Mouse (Mus musculus) right cerebral cortex, adult 2 months (tissue): ENCODE measurements around the gene Dkk3.
"Not testable (repeated sequence)": the region's sequence is repeated elsewhere in the genome, so short reads cannot be mapped to it uniquely, and the experiment has no call there.

Experiments
- DNase-seq, 2 experiments: peaks; one replicate each; pipeline ENCODE4 v3.0.0; 2021 to 2022; ENCODE audit warnings: low spot score in 2 of 2

The Dkk3 gene

GRCm38 (mm10) chr7:112130660-112131059 is 28.2 kb downstream of the Dkk3 start:
- DNase-seq = no peak

DNA sequence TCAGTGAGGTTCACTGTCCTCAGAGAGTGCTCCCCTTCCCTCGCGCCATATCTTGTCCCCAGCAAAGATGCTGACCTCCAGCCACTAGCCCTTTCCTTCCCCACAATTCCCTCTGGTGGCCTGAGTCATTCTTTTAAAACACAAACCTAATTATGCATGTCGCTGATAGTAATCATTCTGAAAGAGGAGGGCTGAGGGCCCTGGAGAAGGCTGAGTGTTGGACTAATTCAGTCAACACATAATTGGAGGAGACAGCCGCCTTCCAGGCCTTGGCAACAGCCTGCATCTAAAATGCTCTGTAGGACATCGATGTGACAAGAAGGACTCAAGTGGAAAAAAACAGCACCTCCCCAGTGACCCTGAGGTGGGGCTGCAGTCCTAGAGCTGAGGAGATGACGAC is 29.0 kb downstream of the Dkk3 start:
- DNase-seq = no peak

DNA sequence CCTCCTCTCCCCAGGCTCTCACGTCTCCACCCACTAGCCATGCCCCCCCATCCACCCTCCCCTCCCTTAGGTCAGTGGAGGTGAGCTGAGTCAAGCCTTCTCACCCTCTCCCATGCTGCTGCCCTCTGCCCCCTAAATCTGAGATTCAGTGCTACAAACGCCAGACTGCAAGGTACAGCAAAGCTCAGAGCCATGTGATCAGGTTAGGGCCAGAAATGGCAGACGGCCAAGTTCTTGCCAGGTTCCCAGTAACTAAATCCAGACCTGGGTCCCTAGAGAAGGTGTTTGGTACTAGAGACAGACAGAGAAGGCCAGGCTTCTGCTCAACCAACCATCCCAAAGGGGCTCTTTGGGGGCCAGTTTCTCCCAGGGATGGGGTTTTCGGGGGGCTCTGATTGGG is 30.0 kb downstream of the Dkk3 start:
- DNase-seq = no peak

DNA sequence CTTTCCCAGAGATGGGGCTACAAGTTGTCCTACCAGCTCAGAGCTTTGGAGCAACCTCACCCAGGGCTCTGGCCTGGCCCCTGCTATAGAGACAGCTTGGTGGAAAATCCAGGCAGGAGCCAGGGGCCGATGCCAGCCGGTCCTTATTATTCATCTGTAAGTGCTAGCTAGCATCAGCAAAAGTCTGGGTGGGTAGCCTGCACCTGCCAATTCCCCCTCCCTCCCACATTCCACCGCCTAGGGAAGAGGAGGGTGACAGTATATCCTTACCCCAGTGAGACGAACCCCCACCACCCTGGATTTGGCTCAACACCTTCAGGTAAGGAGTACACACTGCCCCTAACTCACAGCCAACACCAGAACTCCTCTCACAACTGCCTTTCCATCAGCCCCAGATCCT is 30.9 kb downstream of the Dkk3 start:
- no peak for DNase-seq

GRCm38 (mm10) chr7:112127085-112127637 is 31.7 kb downstream of the Dkk3 start:
- DNase-seq = no peak

DNA sequence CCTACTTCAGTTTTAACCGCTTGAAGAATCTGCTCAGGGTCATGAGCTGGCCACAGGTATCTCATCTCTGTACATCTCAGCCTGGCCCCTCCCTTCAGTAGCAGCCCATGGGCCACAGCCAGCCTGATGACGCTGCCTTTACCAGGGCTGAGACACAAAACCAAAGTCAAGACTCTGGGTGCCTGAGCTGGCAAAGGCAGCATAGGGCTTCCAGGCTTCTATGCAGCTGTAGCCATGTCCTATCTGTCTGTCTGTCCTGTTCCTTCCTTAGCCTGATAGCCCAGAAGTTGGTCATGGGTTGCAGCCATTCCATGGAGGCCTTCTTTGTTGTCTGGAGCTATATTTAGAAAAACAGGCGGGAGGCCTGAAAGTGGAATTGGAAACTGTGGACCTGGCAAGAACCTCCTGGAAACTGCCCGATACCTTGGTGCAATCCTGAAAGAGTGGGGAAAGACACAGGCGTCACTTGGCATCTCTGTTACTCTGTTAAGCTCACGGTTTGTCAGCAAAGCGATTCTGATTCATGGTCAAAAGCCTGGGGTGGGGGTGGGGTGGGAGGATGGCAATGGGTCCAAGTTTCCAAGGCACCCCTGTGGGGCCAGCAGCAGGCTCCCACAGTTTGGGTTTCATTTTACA is 33.1 kb downstream of the Dkk3 start:
- no peak for DNase-seq

DNA sequence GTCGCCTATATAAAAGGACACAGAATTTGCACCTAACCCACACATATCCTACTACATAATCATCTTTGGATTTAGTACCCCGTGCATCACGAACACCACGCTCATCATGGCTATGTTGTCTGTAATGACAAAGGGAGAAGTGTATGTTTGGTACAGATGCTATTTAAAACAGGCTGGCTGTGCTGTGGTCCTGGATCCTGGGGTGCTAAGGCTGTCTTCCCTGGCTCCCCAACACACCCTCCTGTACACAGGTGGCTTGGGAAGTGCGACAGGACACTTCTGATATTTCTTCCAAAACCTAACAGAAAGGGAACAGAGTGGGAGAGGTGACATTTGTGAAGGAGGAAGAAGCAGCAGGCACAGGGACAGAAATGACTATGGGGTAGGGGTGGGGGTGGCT is 35.2 kb downstream of the Dkk3 start:
- peak; percentile 64 to 70 for DNase-seq

DNA sequence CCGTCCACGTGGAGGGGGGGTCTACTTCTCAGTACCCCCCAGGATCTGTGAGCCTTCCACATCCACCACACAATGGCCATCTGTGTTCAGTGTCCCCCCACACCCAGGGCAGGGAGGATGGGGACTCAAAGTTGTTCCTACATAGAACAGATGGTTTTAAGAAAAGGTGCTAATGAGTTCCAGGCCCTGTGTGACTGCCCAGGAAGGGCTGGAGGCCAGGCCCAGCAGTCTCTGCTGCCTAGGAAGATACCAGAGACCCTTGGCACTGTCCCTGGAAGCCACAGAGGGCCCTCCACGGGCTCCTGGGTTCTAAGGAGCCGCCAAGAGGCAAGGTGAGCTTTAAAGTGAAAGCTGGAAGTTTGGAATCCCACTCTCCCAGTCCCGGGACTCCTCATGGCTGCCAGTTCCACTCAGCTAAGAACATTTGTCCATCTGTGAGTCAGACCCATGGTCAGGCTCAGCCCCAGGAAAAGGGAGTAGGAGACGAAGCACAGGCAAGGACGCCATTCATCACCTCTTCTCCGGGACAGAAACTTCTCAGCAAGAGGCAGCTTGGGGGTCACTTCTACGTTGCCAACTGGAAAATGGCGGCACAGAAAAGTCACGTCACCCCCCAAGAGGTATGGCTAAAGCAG is 36.9 kb downstream of the Dkk3 start:
- no peak for DNase-seq

- no peak for DNase-seq
Observed at GRCm38 (mm10) chr7:112120861-112121810, 37.7 kb downstream of the Dkk3 start.

GRCm38 (mm10) chr7:112119248-112119647 is 39.6 kb downstream of the Dkk3 start:
- no peak for DNase-seq

- no peak for DNase-seq
Observed at GRCm38 (mm10) chr7:112118086-112118485, 40.8 kb downstream of the Dkk3 start.

DNA sequence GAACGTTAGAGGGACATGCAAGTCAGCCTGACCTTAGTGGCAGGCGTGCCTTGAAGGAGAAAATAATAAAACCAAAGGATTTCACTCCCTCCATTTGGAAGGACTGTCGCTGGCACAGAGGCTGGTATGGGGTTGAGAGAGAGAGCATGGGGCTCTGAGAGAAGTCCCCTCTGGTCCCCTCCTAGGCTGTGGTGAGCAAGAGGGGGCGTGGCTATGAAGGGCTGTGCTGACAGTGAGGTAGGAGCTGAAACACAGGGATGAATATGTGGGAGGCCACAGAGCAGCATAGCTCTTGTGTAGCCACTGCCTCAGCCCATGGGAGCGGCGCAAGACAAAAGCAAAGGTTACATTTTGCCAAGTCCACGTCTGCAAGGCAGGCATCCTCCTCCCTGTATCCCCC is 41.4 kb downstream of the Dkk3 start:
- no peak for DNase-seq

GRCm38 (mm10) chr7:112110638-112111372 is 48.1 kb downstream of the Dkk3 start:
- no peak for DNase-seq

DNA sequence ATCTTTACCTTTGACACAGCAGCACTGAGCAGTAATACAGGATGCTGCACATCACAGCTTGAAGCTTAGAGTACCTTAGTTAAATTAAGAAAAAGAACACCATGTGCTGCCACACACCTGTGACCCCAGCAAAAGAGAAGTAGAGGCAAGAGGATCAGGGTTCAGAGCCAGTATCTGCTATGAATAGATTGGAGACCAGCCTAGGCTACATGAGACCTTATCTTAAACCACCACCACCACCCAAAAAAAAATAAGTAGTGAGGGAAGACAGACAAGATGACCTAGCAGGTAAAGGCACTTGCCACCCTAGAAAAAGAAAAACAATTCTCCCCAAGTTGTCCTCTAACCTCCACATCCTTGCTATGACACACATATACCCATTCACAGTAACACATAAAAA is 50.1 kb downstream of the Dkk3 start:
- no peak for DNase-seq

GRCm38 (mm10) chr7:112103816-112104215 is 55.0 kb downstream of the Dkk3 start:
- no peak for DNase-seq

DNA sequence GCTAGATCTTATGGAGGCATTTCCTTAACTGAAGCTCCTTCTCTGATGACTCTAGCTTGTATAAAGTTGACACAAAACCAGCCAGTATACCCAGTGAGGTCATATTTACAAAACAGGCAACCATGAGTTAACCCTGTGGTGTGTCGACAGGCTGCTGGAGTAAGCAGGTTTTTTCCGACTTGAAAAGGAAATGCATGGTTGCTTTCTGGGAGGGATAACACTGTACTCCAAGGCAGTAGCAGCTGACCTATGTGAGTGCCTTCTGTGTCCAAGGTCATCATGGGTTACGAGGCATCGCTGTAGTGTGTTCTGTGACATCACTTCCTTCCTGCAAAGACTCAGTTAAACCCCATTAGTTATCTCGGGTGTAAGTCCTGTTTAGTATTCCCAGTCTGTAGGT is 55.9 kb downstream of the Dkk3 start:
- no peak for DNase-seq

GRCm38 (mm10) chr7:112100887-112101286 is 58.0 kb downstream of the Dkk3 start:
- DNase-seq = no peak

DNA sequence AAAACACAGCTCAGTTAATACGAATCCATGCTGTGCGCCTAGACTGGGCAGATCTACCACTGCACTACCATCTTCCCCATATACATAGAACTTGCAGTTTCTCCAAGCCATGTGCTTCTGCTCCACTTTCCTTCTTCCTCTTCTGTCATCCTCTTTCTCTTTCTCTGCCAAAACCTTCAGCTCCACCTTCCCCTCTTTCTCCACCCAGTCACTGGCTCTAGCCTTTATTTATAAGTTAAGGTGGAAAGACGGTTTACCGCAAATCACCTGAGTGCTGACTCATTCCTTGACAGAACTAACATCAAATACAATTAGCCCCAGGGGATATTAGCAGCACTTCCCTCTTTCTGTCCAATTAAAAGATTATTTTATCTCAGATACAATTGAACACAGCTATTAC is 63.9 kb downstream of the Dkk3 start:
- not testable (repeated sequence) for DNase-seq

DNA sequence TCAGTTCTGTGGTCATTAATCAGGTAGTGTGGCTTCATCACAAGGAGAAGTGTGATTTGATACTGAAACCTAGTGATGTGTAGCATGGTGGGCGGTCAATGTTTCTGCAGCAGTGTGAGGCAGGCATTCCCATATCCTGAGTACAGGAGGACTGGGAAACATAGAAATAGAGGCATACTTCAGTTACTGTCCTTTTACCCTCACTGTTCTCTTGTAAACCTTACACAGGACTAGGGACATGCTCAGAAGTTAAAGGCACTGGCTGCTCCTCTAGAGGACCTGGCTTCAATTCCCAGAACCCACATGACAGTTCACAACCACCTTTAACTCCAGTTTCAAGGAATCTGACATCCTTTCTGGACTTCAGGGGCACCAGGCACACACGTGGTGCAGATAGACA is 72.7 kb downstream of the Dkk3 start:
- DNase-seq = no peak

DNA sequence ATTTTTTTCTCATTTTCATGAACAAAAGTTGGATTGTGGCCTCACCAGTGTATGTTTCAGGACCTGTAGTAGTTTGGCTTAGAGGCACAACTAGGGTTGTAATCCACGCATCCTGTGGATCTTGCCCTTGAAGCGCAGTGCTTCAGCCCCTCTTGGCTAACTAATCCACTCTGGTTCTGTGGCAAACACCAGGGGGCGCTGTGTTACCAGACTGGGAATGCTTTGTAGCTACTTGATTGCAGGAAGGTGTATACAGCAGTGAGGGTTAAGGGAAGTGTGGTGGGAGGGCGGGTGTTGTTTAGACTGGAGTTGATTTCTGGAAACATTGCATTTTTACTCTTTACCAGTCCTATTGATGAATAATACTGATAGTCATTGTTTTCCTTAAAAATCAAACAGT is 73.8 kb downstream of the Dkk3 start:
- DNase-seq = peak; percentile 88 to 91

DNA sequence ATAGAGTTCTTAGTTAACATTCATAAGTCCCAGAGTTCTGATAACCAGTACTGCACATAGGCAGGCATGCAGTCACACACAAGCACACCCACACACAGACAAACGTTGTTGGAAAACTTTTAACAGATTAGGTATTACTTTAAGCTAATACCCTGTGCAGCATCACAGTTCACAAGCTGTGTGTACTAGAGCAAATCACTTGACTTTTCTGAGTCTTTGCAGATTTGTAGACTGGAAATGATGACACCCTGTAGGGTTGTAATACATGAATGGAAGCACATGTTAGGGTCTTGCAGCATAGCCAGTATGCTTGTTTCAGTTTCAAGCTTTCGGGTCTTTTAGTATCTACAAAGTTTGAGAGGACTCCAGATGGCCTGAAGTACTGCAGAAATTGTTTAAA is 74.6 kb downstream of the Dkk3 start:
- no peak for DNase-seq

- DNase-seq = no peak
Observed at GRCm38 (mm10) chr7:112082636-112083035, 76.2 kb downstream of the Dkk3 start.
